Mouse (Mus musculus) layer of hippocampus, postnatal 14 days (tissue): ENCODE data around the gene Onecut1. TPM values are rescaled to one million over a fixed set of nuclear protein-coding genes. Genes with fewer than 3 reads are reported as not detected.

Source experiments
- DNase-seq, 2 experiments: peaks; one replicate each; pipeline ENCODE4 v3.0.0; 2021 to 2022; ENCODE audit warnings: low spot score in 2 of 2, mixed read lengths in 1 of 2
- total RNA-seq, 2 experiments: library from RNA; stranded (reverse); gene quantifications; 2 replicates each; pipeline ENCODE4 v1.2.3; 2021

Onecut1 gene
- total RNA-seq, 2 experiments from 2014 or later = 0.23 to 0.26 TPM

GRCm38 (mm10) chr9:74860461-74860860 lies 1.3 kb upstream of the Onecut1 start:
- DNase-seq = no peak

GRCm38 (mm10) chr9:74862096-74862780 lies 517 bp downstream of the Onecut1 start:
- no peak for DNase-seq

GRCm38 (mm10) chr9:74862783-74863654 lies 1.3 kb downstream of the Onecut1 start:
- no peak for DNase-seq

- no peak for DNase-seq
Observed at GRCm38 (mm10) chr9:74863655-74864443, 2.1 kb downstream of the Onecut1 start.

- DNase-seq = no peak
Observed at GRCm38 (mm10) chr9:74864471-74864870, 2.8 kb downstream of the Onecut1 start.

- DNase-seq = no peak
Observed at GRCm38 (mm10) chr9:74866596-74867313, 5.0 kb downstream of the Onecut1 start.

- no peak for DNase-seq
Observed at GRCm38 (mm10) chr9:74867641-74868205, 6.0 kb downstream of the Onecut1 start.

GRCm38 (mm10) chr9:74868336-74868950 lies 6.7 kb downstream of the Onecut1 start:
- DNase-seq = no peak

- DNase-seq = peak; percentile 72 to 87
Observed at GRCm38 (mm10) chr9:74870960-74871688, 9.4 kb downstream of the Onecut1 start.

- no peak for DNase-seq
Observed at GRCm38 (mm10) chr9:74876328-74876727, 14.6 kb downstream of the Onecut1 start.

- DNase-seq = no peak
Observed at GRCm38 (mm10) chr9:74877709-74878108, 16.0 kb downstream of the Onecut1 start.

- DNase-seq = no peak
Observed at GRCm38 (mm10) chr9:74887866-74888265, 26.1 kb downstream of the Onecut1 start.

- no peak for DNase-seq
Observed at GRCm38 (mm10) chr9:74896742-74897141, 35.0 kb downstream of the Onecut1 start.

GRCm38 (mm10) chr9:74897375-74897982 lies 35.8 kb downstream of the Onecut1 start:
- DNase-seq = no peak

GRCm38 (mm10) chr9:74900141-74900540 lies 38.4 kb downstream of the Onecut1 start:
- DNase-seq = no peak

- DNase-seq = peak; percentile 61 to 79
Observed at GRCm38 (mm10) chr9:74904866-74905508, 43.3 kb downstream of the Onecut1 start.

- DNase-seq = no peak
Observed at GRCm38 (mm10) chr9:74906951-74907350, 45.2 kb downstream of the Onecut1 start.

- DNase-seq = no peak
Observed at GRCm38 (mm10) chr9:74909245-74909644, 47.5 kb downstream of the Onecut1 start.
